Mouse (Mus musculus): ENCODE results near the gene Txn1. TPM values are rescaled to one million over a fixed set of nuclear protein-coding genes. Genes with fewer than 3 reads are reported as not detected.

Gene Txn1
- polyA plus RNA-seq, 1 experiment from 2014 or later: 325 TPM

GRCm38 (mm10) chr4:57957200-57958085 lies 1.2 kb upstream of the Txn1 start:
- no peak for ATAC-seq (ENCODE audit: low FRiP score)
- peak overlapping the region; percentile 83 for H3K4me2 ChIP-seq

GRCm38 (mm10) chr4:57955544-57955958 lies 660 bp downstream of the Txn1 start:
- peaks cover 13% of the 10 kb centered on the region for H3K36me3 ChIP-seq
- under 1% methylated on average over 25 of the region's 25 CpGs for WGBS
- H3K4me3 ChIP-seq (replicated peaks): peak overlapping the region; percentile 65

More at GRCm38 (mm10) chr4:57957200-57958085, 1.2 kb upstream of the Txn1 start:
- WGBS: 45% methylated on average over 11 of the region's 11 CpGs
- Histone ChIP-seq H3K4me1 (peaks cover 33% of the 10 kb centered on the region), H3K27ac (replicated peaks) (peak overlapping the region; percentile 85), H3K27me3 (replicated peaks) (0 out of 2 replicates have a peak, but pooled peaks cover 7% of the 10 kb centered on the region), H3K9ac (replicated peaks) (peak overlapping the region; percentile 47; the same call in 1 of the 2 replicates), H3K9me3 (replicated peaks) (no peaks in the 10 kb centered on the region), H3K4me3 (replicated peaks) (peak overlapping the region; percentile 65), H3K36me3 (no peaks in the 10 kb centered on the region)

GRCm38 (mm10) chr4:57954991-57955390 lies 1.2 kb downstream of the Txn1 start:
- Histone ChIP-seq H3K27ac (replicated peaks) (0 out of 2 replicates have a peak overlapping the region, but pooled peaks have one; percentile 85), H3K9me3 (replicated peaks) (no peaks in the 10 kb centered on the region), H3K4me1 (peaks cover 33% of the 10 kb centered on the region), H3K4me2 (peak overlapping the region; percentile 83), H3K4me3 (replicated peaks) (peak overlapping the region; percentile 65), H3K27me3 (replicated peaks) (0 out of 2 replicates have a peak, but pooled peaks cover 7% of the 10 kb centered on the region), H3K36me3 (peaks cover 18% of the 10 kb centered on the region), H3K9ac (replicated peaks) (peak overlapping the region; percentile 74)
- no peak for ATAC-seq (ENCODE audit: low FRiP score)
- WGBS: 76% methylated on average over 8 of the region's 8 CpGs

More at GRCm38 (mm10) chr4:57955544-57955958, 660 bp downstream of the Txn1 start:
- peak overlapping the region; percentile 83 for H3K4me2 ChIP-seq
- peak overlapping the region; percentile 74 for H3K9ac ChIP-seq (replicated peaks)
- ATAC-seq (ENCODE audit: low FRiP score): peak; percentile 43
- no peaks in the 10 kb centered on the region for H3K9me3 ChIP-seq (replicated peaks)
- peaks cover 33% of the 10 kb centered on the region for H3K4me1 ChIP-seq
- H3K27me3 ChIP-seq (replicated peaks): 0 out of 2 replicates have a peak, but pooled peaks cover 7% of the 10 kb centered on the region
- H3K27ac ChIP-seq (replicated peaks): peak overlapping the region; percentile 85

- no peak for ATAC-seq (ENCODE audit: low FRiP score)
- no peak overlapping the region for H3K27ac ChIP-seq (replicated peaks)
- 0 out of 2 replicates have a peak overlapping the region, but pooled peaks have one; percentile 74 for H3K9ac ChIP-seq (replicated peaks)
- peak overlapping the region; percentile 83 for H3K4me2 ChIP-seq
- H3K4me3 ChIP-seq (replicated peaks): peak overlapping the region; percentile 65
- H3K9me3 ChIP-seq (replicated peaks): no peaks in the 10 kb centered on the region
- H3K36me3 ChIP-seq: peaks cover 22% of the 10 kb centered on the region
- peaks cover 33% of the 10 kb centered on the region for H3K4me1 ChIP-seq
- 0 out of 2 replicates have a peak, but pooled peaks cover 7% of the 10 kb centered on the region for H3K27me3 ChIP-seq (replicated peaks)
- 77% methylated on average over 6 of the region's 6 CpGs for WGBS
Observed at GRCm38 (mm10) chr4:57954580-57954979, 1.6 kb downstream of the Txn1 start.

- Histone ChIP-seq H3K27ac (replicated peaks) (no peak overlapping the region), H3K36me3 (peaks cover 29% of the 10 kb centered on the region), H3K4me2 (peak overlapping the region; percentile 83), H3K4me3 (replicated peaks) (no peak overlapping the region), H3K9ac (replicated peaks) (no peak overlapping the region), H3K9me3 (replicated peaks) (no peaks in the 10 kb centered on the region), H3K27me3 (replicated peaks) (0 out of 2 replicates have a peak, but pooled peaks cover 4% of the 10 kb centered on the region), H3K4me1 (peaks cover 33% of the 10 kb centered on the region)
- ATAC-seq (ENCODE audit: low FRiP score): no peak
- WGBS: 95% methylated on average over 7 of the region's 7 CpGs
Observed at GRCm38 (mm10) chr4:57953796-57954195, 2.4 kb downstream of the Txn1 start.

GRCm38 (mm10) chr4:57952891-57953290 lies 3.3 kb downstream of the Txn1 start:
- no peaks in the 10 kb centered on the region for H3K9me3 ChIP-seq (replicated peaks)
- no peak overlapping the region for H3K4me3 ChIP-seq (replicated peaks)
- 0 out of 2 replicates have a peak, but pooled peaks cover 2% of the 10 kb centered on the region for H3K27me3 ChIP-seq (replicated peaks)
- H3K27ac ChIP-seq (replicated peaks): no peak overlapping the region
- ATAC-seq (ENCODE audit: low FRiP score): no peak
- peaks cover 38% of the 10 kb centered on the region for H3K36me3 ChIP-seq
- 52% methylated on average over 1 of the region's 1 CpGs for WGBS
- H3K4me2 ChIP-seq: no peak overlapping the region
- H3K4me1 ChIP-seq: peaks cover 33% of the 10 kb centered on the region
- no peak overlapping the region for H3K9ac ChIP-seq (replicated peaks)

- no peaks in the 10 kb centered on the region for H3K9me3 ChIP-seq (replicated peaks)
- ATAC-seq (ENCODE audit: low FRiP score): no peak
- H3K27ac ChIP-seq (replicated peaks): no peak overlapping the region
- peaks cover 39% of the 10 kb centered on the region for H3K36me3 ChIP-seq
- H3K4me2 ChIP-seq: no peak overlapping the region
- no peaks in the 10 kb centered on the region for H3K27me3 ChIP-seq (replicated peaks)
- no peak overlapping the region for H3K9ac ChIP-seq (replicated peaks)
- WGBS: 94% methylated on average over 3 of the region's 3 CpGs
- peaks cover 29% of the 10 kb centered on the region for H3K4me1 ChIP-seq
- no peak overlapping the region for H3K4me3 ChIP-seq (replicated peaks)
Observed at GRCm38 (mm10) chr4:57952416-57952815, 3.8 kb downstream of the Txn1 start.

- Histone ChIP-seq H3K4me1 (peaks cover 14% of the 10 kb centered on the region), H3K9ac (replicated peaks) (no peak overlapping the region), H3K4me3 (replicated peaks) (no peak overlapping the region), H3K27ac (replicated peaks) (no peak overlapping the region), H3K9me3 (replicated peaks) (no peaks in the 10 kb centered on the region), H3K4me2 (no peak overlapping the region), H3K36me3 (peaks cover 56% of the 10 kb centered on the region), H3K27me3 (replicated peaks) (no peaks in the 10 kb centered on the region)
- no peak for ATAC-seq (ENCODE audit: low FRiP score)
- 92% methylated on average over 6 of the region's 6 CpGs for WGBS
Observed at GRCm38 (mm10) chr4:57949866-57950265, 6.3 kb downstream of the Txn1 start.

GRCm38 (mm10) chr4:57947476-57947875 lies 8.7 kb downstream of the Txn1 start:
- no peaks in the 10 kb centered on the region for H3K4me1 ChIP-seq
- peaks cover 73% of the 10 kb centered on the region for H3K36me3 ChIP-seq
- no peak overlapping the region for H3K27ac ChIP-seq (replicated peaks)
- H3K4me3 ChIP-seq (replicated peaks): no peak overlapping the region
- no peak overlapping the region for H3K4me2 ChIP-seq
- no peak overlapping the region for H3K9ac ChIP-seq (replicated peaks)
- H3K9me3 ChIP-seq (replicated peaks): no peaks in the 10 kb centered on the region
- no peaks in the 10 kb centered on the region for H3K27me3 ChIP-seq (replicated peaks)
- ATAC-seq (ENCODE audit: low FRiP score): no peak
- 93% methylated on average over 4 of the region's 4 CpGs for WGBS

GRCm38 (mm10) chr4:57947036-57947435 lies 9.2 kb downstream of the Txn1 start:
- no peaks in the 10 kb centered on the region for H3K4me1 ChIP-seq
- H3K4me3 ChIP-seq (replicated peaks): no peak overlapping the region
- peaks cover 77% of the 10 kb centered on the region for H3K36me3 ChIP-seq
- ATAC-seq (ENCODE audit: low FRiP score): no peak
- no peak overlapping the region for H3K9ac ChIP-seq (replicated peaks)
- no peak overlapping the region for H3K27ac ChIP-seq (replicated peaks)
- no peaks in the 10 kb centered on the region for H3K27me3 ChIP-seq (replicated peaks)
- H3K4me2 ChIP-seq: no peak overlapping the region
- 92% methylated on average over 10 of the region's 10 CpGs for WGBS
- H3K9me3 ChIP-seq (replicated peaks): no peaks in the 10 kb centered on the region

GRCm38 (mm10) chr4:57942892-57943291 lies 13.3 kb downstream of the Txn1 start:
- WGBS: 95% methylated on average over 2 of the region's 2 CpGs
- H3K4me1 ChIP-seq: no peaks in the 10 kb centered on the region
- H3K27ac ChIP-seq (replicated peaks): no peak overlapping the region
- H3K27me3 ChIP-seq (replicated peaks): no peaks in the 10 kb centered on the region
- H3K4me3 ChIP-seq (replicated peaks): no peak overlapping the region
- no peak overlapping the region for H3K4me2 ChIP-seq
- H3K36me3 ChIP-seq: peaks cover 40% of the 10 kb centered on the region
- H3K9ac ChIP-seq (replicated peaks): no peak overlapping the region
- no peaks in the 10 kb centered on the region for H3K9me3 ChIP-seq (replicated peaks)
- ATAC-seq (ENCODE audit: low FRiP score): no peak

GRCm38 (mm10) chr4:57940631-57941030 lies 15.6 kb downstream of the Txn1 start:
- peaks cover 30% of the 10 kb centered on the region for H3K36me3 ChIP-seq
- 95% methylated on average over 4 of the region's 4 CpGs for WGBS
- no peaks in the 10 kb centered on the region for H3K27me3 ChIP-seq (replicated peaks)
- ATAC-seq (ENCODE audit: low FRiP score): no peak
- H3K4me1 ChIP-seq: no peaks in the 10 kb centered on the region
- H3K27ac ChIP-seq (replicated peaks): no peak overlapping the region
- no peak overlapping the region for H3K4me3 ChIP-seq (replicated peaks)
- no peaks in the 10 kb centered on the region for H3K9me3 ChIP-seq (replicated peaks)
- no peak overlapping the region for H3K4me2 ChIP-seq
- no peak overlapping the region for H3K9ac ChIP-seq (replicated peaks)

All from neural tube, embryonic 15.5 days (tissue).